Mouse (Mus musculus) ovary, postnatal 36 days (tissue): Measurements from ENCODE around the gene Tmem119.

Source experiments
- DNase-seq: peaks from one replicate; pipeline ENCODE4 v3.0.0; 2022; ENCODE audit warnings: low spot score, mixed read lengths

Gene Tmem119

DNA sequence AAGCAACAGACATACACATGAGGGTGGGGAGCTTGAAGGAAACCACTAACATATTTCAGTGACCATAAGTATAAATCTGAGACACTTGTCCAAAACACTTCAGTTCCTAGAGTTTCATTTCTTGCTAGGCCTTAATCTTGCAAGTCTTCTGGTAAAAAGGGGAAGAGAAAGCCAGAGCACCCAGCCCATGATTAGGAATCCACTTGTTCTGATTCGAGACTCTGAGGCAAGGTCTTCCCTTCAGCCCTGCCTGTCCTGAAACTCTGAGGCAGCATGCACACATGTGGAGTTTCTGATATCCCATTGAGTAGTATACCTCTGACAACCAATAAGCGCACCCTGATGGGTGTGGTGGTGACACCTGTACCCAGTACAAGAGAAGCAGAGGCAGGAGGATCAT is 38.7 kb downstream of the Tmem119 start:
- no peak for DNase-seq

GRCm38 (mm10) chr5:113755347-113756030 is 44.8 kb downstream of the Tmem119 start:
- DNase-seq: no peak

DNA sequence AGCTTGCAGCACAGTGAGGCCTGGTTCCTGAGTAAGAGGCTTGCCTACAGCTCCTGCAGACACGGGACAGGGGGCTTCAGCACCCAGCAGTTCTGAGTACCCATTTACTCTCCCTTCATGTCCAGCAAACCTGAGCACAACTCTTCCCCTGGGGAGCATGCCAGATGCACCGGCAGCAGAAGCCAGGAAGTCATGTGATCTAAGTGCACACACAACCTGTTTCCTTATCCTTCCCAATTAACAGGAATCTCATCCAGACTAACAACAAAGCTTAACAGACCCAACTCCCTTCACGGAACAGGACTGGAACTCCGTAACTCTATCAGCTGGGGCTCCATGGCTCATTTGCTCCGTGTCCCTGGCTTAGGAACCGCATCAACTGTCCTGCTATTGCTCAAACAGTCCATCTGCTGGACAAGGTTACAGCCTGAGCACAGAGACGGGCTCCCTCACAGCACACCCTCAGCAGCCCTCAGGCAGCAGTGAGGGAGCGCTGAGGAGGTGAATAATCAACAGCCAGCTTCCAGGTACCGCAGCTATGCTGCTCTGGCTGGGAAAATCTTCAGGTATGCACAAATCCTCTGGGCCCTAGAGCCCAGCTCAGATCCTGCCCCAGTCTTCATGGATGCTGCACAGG is 48.7 kb downstream of the Tmem119 start:
- DNase-seq: no peak

GRCm38 (mm10) chr5:113748556-113749331 is 51.6 kb downstream of the Tmem119 start:
- DNase-seq: no peak

- DNase-seq: no peak
These were observed 52.7 kb downstream of the Tmem119 start for GRCm38 (mm10) chr5:113747629-113748028.
